Mouse (Mus musculus) common myeloid progenitor, adult 5-6 weeks (primary cell): ENCODE data around the gene Vmn1r64. TPM values are rescaled to one million over a fixed set of nuclear protein-coding genes. Genes with fewer than 3 reads are reported as not detected.
"Not testable (repeated sequence)": the region's sequence is repeated elsewhere in the genome, so short reads cannot be mapped to it uniquely, and the experiment has no call there.

ENCODE experiments used
- ATAC-seq: replicated peaks from 2 replicates; pipeline ENCODE4 v1.8.0; 2016; ENCODE audit warnings: low read depth, mild to moderate bottlenecking, moderate TSS enrichment, inconsistent platforms; ENCODE audit not compliant: poor library complexity, severe bottlenecking
- total RNA-seq: library from RNA; stranded (forward); fragments of 200-1000, 187-1606 nt; gene quantifications from 2 replicates; pipeline ENCODE4 v1.2.3, GENCODE M21; 2017

Vmn1r64 gene
- not detected in 2 replicates for total RNA-seq

DNA sequence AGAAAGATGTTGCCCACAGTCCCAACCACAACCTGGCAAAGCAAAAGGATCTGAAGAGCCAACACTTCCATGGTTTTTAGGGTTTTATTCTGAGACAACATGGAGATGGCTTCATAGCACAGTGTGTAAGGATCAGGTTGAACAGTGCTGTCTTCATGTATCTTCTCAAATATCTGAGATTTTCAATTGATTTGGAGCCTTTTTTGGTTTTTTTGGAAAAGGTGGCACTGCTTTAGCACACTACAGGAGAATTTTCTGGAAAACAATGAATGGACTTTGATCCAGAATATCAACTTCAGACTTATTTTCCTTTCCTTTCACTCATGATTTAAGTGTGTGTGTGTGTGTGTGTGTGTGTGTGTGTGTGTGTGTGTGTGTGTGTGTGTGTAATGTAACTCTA lies at the start of gene Vmn1r64:
Gene Vmn1r64 (minus strand): TSS at position 101 of the 400 bp plus-strand sequence.
- ATAC-seq, result no peak

- ATAC-seq, result no peak
These were observed 14.9 kb upstream of the Vmn1r64 start for GRCm38 (mm10) chr7:5899238-5899637.

DNA sequence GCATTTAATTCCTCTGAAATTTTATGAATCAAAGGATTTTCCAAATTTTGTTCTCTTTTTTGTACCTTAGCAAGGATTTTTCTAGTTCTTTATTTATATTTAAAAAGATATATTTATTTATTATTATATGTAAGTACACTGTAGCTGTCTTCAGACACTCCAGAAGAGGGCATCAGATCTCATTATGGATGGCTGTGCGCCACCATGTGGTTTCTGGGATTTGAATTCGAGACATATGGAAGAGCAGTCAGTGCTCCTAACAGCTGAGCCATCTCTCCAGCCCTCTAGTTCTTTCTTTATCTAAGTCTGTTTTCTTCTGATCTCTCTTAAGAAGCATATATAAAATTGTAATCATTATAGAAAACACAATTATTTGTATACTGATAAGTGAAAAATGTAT lies 12.9 kb upstream of the Vmn1r64 start:
- not testable (repeated sequence) for ATAC-seq

Other genes starting within 250 kb of the Vmn1r64 start
- not detected in 2 replicates for gene Vmn1r62, start 210.9 kb downstream of the Vmn1r64 start, total RNA-seq
- not detected in 2 replicates for gene Vmn1r63, start 79.1 kb downstream of the Vmn1r64 start, total RNA-seq
- gene Vmn1r65, start 126.5 kb upstream of the Vmn1r64 start, total RNA-seq, result not detected in 2 replicates
- gene Nlrp4c, start 160.6 kb upstream of the Vmn1r64 start, total RNA-seq, result not detected in 2 replicates